Mouse (Mus musculus) heart, embryonic 15.5 days (tissue): ENCODE results near the gene Adra2a. TPM values are rescaled to one million over a fixed set of nuclear protein-coding genes. Genes with fewer than 3 reads are reported as not detected.
A peak's percentile ranks its signal among the peaks of the same experiment; 100 is the strongest.

Experiments used
- ATAC-seq: fragments of 200-750 bp; cut with Nextera tagmentation; replicated peaks from 2 replicates; pipeline ENCODE4 v1.8.0; 2017; ENCODE audit warnings: low read depth, moderate TSS enrichment; ENCODE audit not compliant: insufficient number of reproducible peaks, insufficient read depth, low FRiP score
- H3K27ac ChIP-seq: fragments of 300-500 bp; sonication (generic); 2 replicates; pipeline ENCODE4 v1.5.1; 2015; ENCODE audit warnings: mild to moderate bottlenecking, inconsistent platforms
- H3K27me3 ChIP-seq: fragments of 300-500 bp; sonication (generic); 2 replicates; pipeline ENCODE4 v1.6.1; 2015; ENCODE audit warnings: inconsistent platforms
- H3K36me3 ChIP-seq: fragments of 300-500 bp; sonication (generic); 2 replicates; pipeline ENCODE4 v1.6.1; 2015; ENCODE audit warnings: mild to moderate bottlenecking, inconsistent platforms
- H3K4me1 ChIP-seq: fragments of 300-500 bp; sonication (generic); replicated peaks from 2 replicates; pipeline ENCODE4 v1.6.1; 2015; ENCODE audit warnings: inconsistent platforms
- H3K4me2 ChIP-seq: fragments of 300-500 bp; sonication (generic); 2 replicates; pipeline ENCODE4 v1.6.1; 2015; ENCODE audit warnings: inconsistent platforms, mild to moderate bottlenecking, moderate library complexity
- H3K4me3 ChIP-seq: fragments of 300-500 bp; sonication (generic); 2 replicates; pipeline ENCODE4 v1.5.1; 2015; ENCODE audit warnings: mild to moderate bottlenecking, inconsistent platforms
- H3K9ac ChIP-seq: fragments of 300-500 bp; sonication (generic); 2 replicates; pipeline ENCODE4 v1.6.1; 2015; ENCODE audit warnings: mild to moderate bottlenecking, inconsistent platforms
- H3K9me3 ChIP-seq: fragments of 300-500 bp; sonication (generic); replicated peaks from 2 replicates; pipeline ENCODE4 v1.6.1; 2016; ENCODE audit warnings: inconsistent platforms
- WGBS: fragments of 180-500 bp; shearing (Covaris S2); methylation state at CpG from one replicate; pipeline ENCODE4 v1.1.7; 2015; ENCODE audit warnings: mixed read lengths; 5-methylcytosine and 5-hydroxymethylcytosine counted together
- polyA plus RNA-seq: library from polyadenylated mRNA; unstranded; fragments of >200 nt; fragmentation: Nextera tagmentation; extraction: Ambion mirVana; gene quantifications from 2 replicates; pipeline ENCODE4 v1.2.1, GENCODE M21; 2015

The Adra2a gene
- polyA plus RNA-seq, 1 experiment from 2014 or later: 0.05 TPM

DNA sequence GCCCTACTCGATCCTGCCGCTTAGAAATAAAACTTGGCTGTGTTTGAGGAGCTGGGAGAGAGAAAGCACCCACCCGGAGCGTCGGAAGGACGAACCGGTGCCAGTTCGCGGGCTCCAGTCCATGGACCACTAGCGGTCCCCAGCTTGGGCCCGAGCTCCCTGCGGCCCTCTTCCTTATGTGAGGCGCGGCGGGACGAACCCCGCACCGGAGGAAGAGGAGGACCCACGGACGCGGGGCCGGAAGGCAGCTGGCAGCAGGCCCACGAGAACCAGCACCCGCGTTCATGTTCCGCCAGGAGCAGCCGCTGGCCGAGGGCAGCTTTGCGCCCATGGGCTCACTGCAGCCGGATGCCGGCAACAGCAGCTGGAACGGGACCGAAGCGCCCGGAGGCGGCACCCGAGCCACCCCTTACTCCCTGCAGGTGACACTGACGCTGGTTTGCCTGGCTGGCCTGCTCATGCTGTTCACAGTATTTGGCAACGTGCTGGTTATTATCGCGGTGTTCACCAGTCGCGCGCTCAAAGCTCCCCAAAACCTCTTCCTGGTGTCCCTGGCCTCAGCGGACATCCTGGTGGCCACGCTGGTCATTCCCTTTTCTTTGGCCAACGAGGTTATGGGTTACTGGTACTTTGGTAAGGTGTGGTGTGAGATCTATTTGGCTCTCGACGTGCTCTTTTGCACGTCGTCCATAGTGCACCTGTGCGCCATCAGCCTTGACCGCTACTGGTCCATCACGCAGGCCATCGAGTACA is 2.2 kb downstream of the Adra2a start:
- 2% methylated on average over 54 of the region's 55 CpGs for WGBS
- Histone ChIP-seq H3K9ac (no peak overlapping the region), H3K27me3 (peaks cover 70% of the 10 kb centered on the region)

DNA sequence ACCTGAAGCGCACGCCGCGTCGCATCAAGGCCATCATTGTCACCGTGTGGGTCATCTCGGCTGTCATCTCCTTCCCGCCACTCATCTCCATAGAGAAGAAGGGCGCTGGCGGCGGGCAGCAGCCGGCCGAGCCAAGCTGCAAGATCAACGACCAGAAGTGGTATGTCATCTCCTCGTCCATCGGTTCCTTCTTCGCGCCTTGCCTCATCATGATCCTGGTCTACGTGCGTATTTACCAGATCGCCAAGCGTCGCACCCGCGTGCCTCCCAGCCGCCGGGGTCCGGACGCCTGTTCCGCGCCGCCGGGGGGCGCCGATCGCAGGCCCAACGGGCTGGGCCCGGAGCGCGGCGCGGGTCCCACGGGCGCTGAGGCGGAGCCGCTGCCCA is 2.7 kb downstream of the Adra2a start:
- H3K4me3 ChIP-seq: peak overlapping the region; percentile 62
- peaks cover 72% of the 10 kb centered on the region for H3K27me3 ChIP-seq
- WGBS: under 1% methylated on average over 46 of the region's 46 CpGs
- peak overlapping the region; percentile 98 for H3K4me2 ChIP-seq
- no peak overlapping the region for H3K27ac ChIP-seq
- no peaks in the 10 kb centered on the region for H3K9me3 ChIP-seq
- no peak for ATAC-seq
- H3K4me1 ChIP-seq: peaks cover 42% of the 10 kb centered on the region
- H3K36me3 ChIP-seq: no peaks in the 10 kb centered on the region
- no peak overlapping the region for H3K9ac ChIP-seq

More for the DNA sequence above, 2.2 kb downstream of the Adra2a start:
- ATAC-seq: no peak
- H3K36me3 ChIP-seq: no peaks in the 10 kb centered on the region
- H3K9me3 ChIP-seq: no peaks in the 10 kb centered on the region
- H3K4me3 ChIP-seq: peak overlapping the region; percentile 62
- peaks cover 42% of the 10 kb centered on the region for H3K4me1 ChIP-seq
- H3K27ac ChIP-seq: no peak overlapping the region
- peak overlapping the region; percentile 98 for H3K4me2 ChIP-seq

- peak overlapping the region; percentile 98 for H3K4me2 ChIP-seq
- H3K36me3 ChIP-seq: no peaks in the 10 kb centered on the region
- H3K9me3 ChIP-seq: no peaks in the 10 kb centered on the region
- WGBS: 2% methylated on average over 27 of the region's 27 CpGs
- peaks cover 77% of the 10 kb centered on the region for H3K27me3 ChIP-seq
- peak overlapping the region; percentile 62 for H3K4me3 ChIP-seq
- no peak overlapping the region for H3K27ac ChIP-seq
- H3K9ac ChIP-seq: no peak overlapping the region
- ATAC-seq: no peak
- peaks cover 42% of the 10 kb centered on the region for H3K4me1 ChIP-seq
Observed at GRCm38 (mm10) chr19:54047386-54048050, 3.6 kb downstream of the Adra2a start.

DNA sequence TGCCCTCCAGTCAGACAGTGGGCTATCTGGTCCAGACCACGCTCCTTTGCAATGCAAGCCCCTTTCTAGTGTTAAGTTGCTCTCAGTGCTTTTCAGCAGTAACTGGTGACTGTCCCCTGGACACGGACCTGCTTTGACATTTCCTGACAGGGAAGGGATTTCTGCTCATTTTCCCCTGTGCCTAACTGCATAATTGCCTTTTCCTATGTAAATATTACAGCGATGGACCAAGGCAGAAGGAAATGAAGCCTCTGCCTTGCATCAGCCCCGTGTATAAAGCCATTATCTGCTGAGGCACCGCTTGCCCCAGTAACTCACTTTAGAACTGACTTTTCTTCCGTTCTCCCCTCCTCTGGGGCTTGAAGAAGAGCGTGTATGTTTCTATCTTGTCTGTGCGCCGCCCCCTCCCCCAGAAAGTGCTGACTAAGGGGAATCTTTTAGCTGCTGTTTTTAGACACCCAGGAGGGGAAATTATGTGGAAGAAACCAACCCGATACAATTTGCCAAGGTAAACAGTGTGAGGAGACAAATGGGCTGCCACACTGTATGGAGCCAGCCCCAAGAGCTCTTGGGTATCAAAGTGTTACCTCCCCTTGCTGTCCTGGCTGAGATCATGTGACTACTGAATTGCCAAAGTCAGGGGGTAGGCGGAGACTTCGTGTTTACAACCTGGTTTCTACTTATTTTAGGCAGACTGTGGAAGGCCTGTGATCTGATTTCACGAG is 4.4 kb downstream of the Adra2a start:
- no peaks in the 10 kb centered on the region for H3K9me3 ChIP-seq
- no peak overlapping the region; the same call in 1 of the 2 replicates for H3K4me2 ChIP-seq
- peak overlapping the region; percentile 62; the same call in 1 of the 2 replicates for H3K4me3 ChIP-seq
- ATAC-seq: no peak
- H3K36me3 ChIP-seq: no peaks in the 10 kb centered on the region
- 10% methylated on average over 13 of the region's 13 CpGs for WGBS
- no peak overlapping the region for H3K27ac ChIP-seq
- H3K9ac ChIP-seq: no peak overlapping the region
- peaks cover 42% of the 10 kb centered on the region for H3K4me1 ChIP-seq
- H3K27me3 ChIP-seq: peaks cover 77% of the 10 kb centered on the region

GRCm38 (mm10) chr19:54051651-54052050 is 7.7 kb downstream of the Adra2a start:
- no peak overlapping the region for H3K9ac ChIP-seq
- peaks cover 18% of the 10 kb centered on the region for H3K4me1 ChIP-seq
- H3K9me3 ChIP-seq: no peaks in the 10 kb centered on the region
- no peak overlapping the region for H3K27ac ChIP-seq
- ATAC-seq: no peak
- WGBS: 50% methylated on average over 4 of the region's 4 CpGs
- H3K4me3 ChIP-seq: no peak overlapping the region
- H3K4me2 ChIP-seq: no peak overlapping the region
- no peaks in the 10 kb centered on the region for H3K36me3 ChIP-seq
- peaks cover 52% of the 10 kb centered on the region for H3K27me3 ChIP-seq

GRCm38 (mm10) chr19:54055845-54056244 is 11.9 kb downstream of the Adra2a start:
- peaks cover 16% of the 10 kb centered on the region; the same call in 1 of the 2 replicates for H3K27me3 ChIP-seq
- H3K4me1 ChIP-seq: no peaks in the 10 kb centered on the region
- WGBS: 72% methylated on average over 5 of the region's 5 CpGs
- H3K4me2 ChIP-seq: no peak overlapping the region
- H3K9me3 ChIP-seq: no peaks in the 10 kb centered on the region
- H3K36me3 ChIP-seq: no peaks in the 10 kb centered on the region
- no peak overlapping the region for H3K4me3 ChIP-seq
- ATAC-seq: no peak
- no peak overlapping the region for H3K9ac ChIP-seq
- H3K27ac ChIP-seq: no peak overlapping the region

DNA sequence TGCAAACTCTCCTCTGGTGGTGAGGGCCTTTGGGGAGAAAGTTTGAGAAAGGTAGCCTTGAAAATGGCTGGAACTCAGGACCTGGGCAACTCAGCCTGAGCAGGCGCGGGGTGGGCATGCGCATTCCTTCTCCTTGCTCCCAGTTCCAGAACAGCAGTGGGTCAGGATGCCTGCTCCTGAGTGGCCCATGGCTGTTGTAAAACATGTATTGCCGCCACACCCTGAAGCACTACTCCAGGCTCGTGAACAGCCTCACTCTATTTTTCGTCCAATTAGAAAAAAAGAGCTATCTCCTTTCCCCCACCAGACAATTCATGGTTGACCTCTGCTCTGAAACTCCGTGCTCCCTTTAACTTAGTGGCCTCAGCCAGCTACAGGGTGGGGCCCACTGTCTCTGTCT is 24.5 kb downstream of the Adra2a start:
- Histone ChIP-seq H3K9me3 (no peaks in the 10 kb centered on the region), H3K4me2 (no peak overlapping the region), H3K4me1 (no peaks in the 10 kb centered on the region), H3K4me3 (no peak overlapping the region), H3K27me3 (no peaks in the 10 kb centered on the region), H3K9ac (no peak overlapping the region), H3K27ac (no peak overlapping the region), H3K36me3 (no peaks in the 10 kb centered on the region)
- WGBS: 83% methylated on average over 7 of the region's 7 CpGs
- ATAC-seq: no peak

GRCm38 (mm10) chr19:54070521-54070920 is 26.6 kb downstream of the Adra2a start:
- no peak for ATAC-seq

DNA sequence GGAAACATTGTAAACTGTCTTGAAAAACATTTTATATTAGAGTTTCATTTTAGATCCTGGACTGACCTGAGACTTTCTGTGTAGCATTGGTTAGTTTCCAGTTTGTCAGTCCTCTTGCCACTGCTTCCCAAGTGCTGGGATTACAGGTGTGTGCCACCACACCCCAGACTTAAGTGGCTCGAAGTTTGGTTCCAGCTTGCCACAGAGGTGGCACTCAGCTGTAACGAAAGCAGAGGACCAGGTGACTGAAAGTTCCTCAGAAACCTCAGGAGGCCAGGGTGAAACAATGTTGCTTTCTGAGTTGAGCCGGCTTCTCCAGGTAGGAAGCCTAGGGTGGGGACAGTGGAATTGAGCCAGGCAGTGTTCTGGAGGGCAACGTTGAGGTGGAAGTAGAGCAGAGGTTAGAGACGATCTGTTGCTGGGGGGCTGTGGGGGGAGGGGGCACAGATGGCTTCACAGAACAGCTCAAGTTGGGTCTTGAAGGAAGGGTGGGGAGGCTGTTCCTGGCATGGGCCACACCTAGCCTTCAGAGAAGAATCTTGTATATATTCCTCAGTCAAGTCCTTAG is 28.4 kb downstream of the Adra2a start:
- H3K27ac ChIP-seq: no peak overlapping the region
- no peak overlapping the region for H3K4me2 ChIP-seq
- H3K36me3 ChIP-seq: no peaks in the 10 kb centered on the region
- no peak overlapping the region for H3K9ac ChIP-seq
- WGBS: 70% methylated on average over 5 of the region's 5 CpGs
- no peaks in the 10 kb centered on the region for H3K27me3 ChIP-seq
- no peak overlapping the region for H3K4me3 ChIP-seq
- no peak for ATAC-seq
- no peaks in the 10 kb centered on the region for H3K9me3 ChIP-seq
- H3K4me1 ChIP-seq: no peaks in the 10 kb centered on the region

More at GRCm38 (mm10) chr19:54070521-54070920, 26.6 kb downstream of the Adra2a start:
- no peak overlapping the region for H3K4me3 ChIP-seq
- H3K9ac ChIP-seq: no peak overlapping the region
- no peak overlapping the region for H3K4me2 ChIP-seq
- H3K27ac ChIP-seq: no peak overlapping the region
- no peaks in the 10 kb centered on the region for H3K4me1 ChIP-seq
- WGBS: 57% methylated on average over 5 of the region's 5 CpGs
- H3K27me3 ChIP-seq: no peaks in the 10 kb centered on the region
- no peaks in the 10 kb centered on the region for H3K9me3 ChIP-seq
- H3K36me3 ChIP-seq: no peaks in the 10 kb centered on the region

- 57% methylated on average over 10 of the region's 10 CpGs for WGBS
Observed at GRCm38 (mm10) chr19:54076362-54077349, 32.7 kb downstream of the Adra2a start.

More at GRCm38 (mm10) chr19:54076362-54077349, 32.7 kb downstream of the Adra2a start:
- H3K4me1 ChIP-seq: no peaks in the 10 kb centered on the region
- no peak overlapping the region for H3K27ac ChIP-seq
- no peak overlapping the region for H3K4me2 ChIP-seq
- no peak for ATAC-seq
- no peaks in the 10 kb centered on the region for H3K27me3 ChIP-seq
- no peak overlapping the region for H3K9ac ChIP-seq
- no peaks in the 10 kb centered on the region for H3K9me3 ChIP-seq
- H3K4me3 ChIP-seq: no peak overlapping the region
- H3K36me3 ChIP-seq: no peaks in the 10 kb centered on the region
